Mouse (Mus musculus) testis, adult 2 months (tissue): ENCODE data around the gene Fzd5.

Experiments used
- CTCF ChIP-seq: fragments of 200-500 bp; IDR thresholded peaks from 2 replicates; pipeline ENCODE4 v1.5.1; 2012; ENCODE audit warnings: low read depth, mild to moderate bottlenecking, inconsistent platforms, low read length, moderate library complexity; ENCODE audit not compliant: control insufficient read depth, insufficient read depth, insufficient replicate concordance
- POLR2A ChIP-seq: fragments of 200-500 bp; IDR thresholded peaks from 2 replicates; pipeline ENCODE4 v1.6.1; 2012; ENCODE audit warnings: low read depth, mild to moderate bottlenecking, inconsistent platforms, low read length, moderate library complexity; ENCODE audit not compliant: control insufficient read depth

- no peak for TF ChIP-seq CTCF
- TF ChIP-seq POLR2A: no peak
Measured at GRCm38 (mm10) chr1:64701780-64702179, 35.8 kb downstream of the Fzd5 start.
